Mouse (Mus musculus): ENCODE data around the gene Gm37240. TPM values are rescaled to one million over a fixed set of nuclear protein-coding genes. Genes with fewer than 3 reads are reported as not detected.
"Not testable (repeated sequence)": the region's sequence is repeated elsewhere in the genome, so short reads cannot be mapped to it uniquely, and the experiment has no call there.

The Gm37240 gene
- total RNA-seq, 2 experiments from 2014 or later = 1.4 to 2.4 TPM

DNA sequence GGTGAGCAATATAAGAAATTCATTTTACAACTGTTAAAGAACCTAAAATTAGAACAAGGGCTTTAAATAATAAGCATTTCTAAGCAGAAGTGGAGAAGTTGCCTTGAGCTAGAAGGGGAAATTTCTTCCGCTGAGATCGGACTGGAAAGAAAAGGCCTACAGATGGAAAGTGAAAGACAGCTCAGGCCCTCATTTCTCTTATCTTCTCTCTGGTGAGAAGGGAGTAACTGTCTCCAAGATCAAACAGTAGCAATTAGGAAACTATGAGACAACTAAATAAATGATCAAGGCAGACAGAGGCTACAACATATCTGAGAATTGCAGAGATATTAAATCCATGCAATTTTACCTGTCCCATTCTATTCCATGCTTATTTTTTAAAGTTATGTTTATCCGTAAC is 1316.8 kb downstream of the Gm37240 start:
- DNase-seq (ENCODE audit: low spot score in 2 of 2) = no peak
- no peak overlapping the region for H3K27ac ChIP-seq
- no peak overlapping the region for H3K4me3 ChIP-seq
- TF ChIP-seq CTCF (conservative IDR thresholded peaks at IDR 0.05) = no peak

- TF ChIP-seq CTCF (conservative IDR thresholded peaks at IDR 0.05) = no peak
- H3K4me3 ChIP-seq = no peak overlapping the region
- DNase-seq (ENCODE audit: low spot score in 2 of 2) = no peak
- H3K27ac ChIP-seq = no peak overlapping the region
These were observed 1317.7 kb downstream of the Gm37240 start for GRCm38 (mm10) chr3:84569587-84569986.

DNA sequence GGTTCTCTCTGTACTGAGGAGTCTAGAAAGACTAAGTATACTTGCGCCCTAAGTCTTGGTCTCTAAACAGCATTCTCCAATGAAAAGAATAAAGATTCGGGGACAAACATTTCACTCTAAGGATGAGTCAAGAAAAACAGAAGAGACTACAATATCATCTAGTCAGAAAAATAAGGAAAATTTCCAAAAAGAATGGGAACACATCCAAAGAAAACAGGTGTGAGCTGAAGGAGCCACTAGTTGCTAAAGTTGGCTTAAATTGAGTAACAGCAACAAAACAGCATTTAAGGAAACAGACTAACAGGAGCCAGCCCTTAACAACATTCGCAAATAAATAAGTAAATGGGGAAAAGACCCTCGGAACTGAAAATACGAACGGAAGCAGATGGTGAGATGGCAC is 1318.8 kb downstream of the Gm37240 start:
- Histone ChIP-seq H3K4me3 (no peak overlapping the region), H3K27ac (no peak overlapping the region)
- no peak for DNase-seq (ENCODE audit: low spot score in 2 of 2)
- TF ChIP-seq CTCF (conservative IDR thresholded peaks at IDR 0.05) = no peak

- no peak overlapping the region for H3K27ac ChIP-seq
- no peak for TF ChIP-seq CTCF (conservative IDR thresholded peaks at IDR 0.05)
- H3K4me3 ChIP-seq = no peak overlapping the region
- no peak for DNase-seq (ENCODE audit: low spot score in 2 of 2)
These were observed 1323.9 kb downstream of the Gm37240 start for GRCm38 (mm10) chr3:84563415-84563814.

- not testable (repeated sequence) for H3K4me3 ChIP-seq; H3K27ac ChIP-seq; DNase-seq (ENCODE audit: low spot score in 2 of 2)
These were observed 1324.4 kb downstream of the Gm37240 start for GRCm38 (mm10) chr3:84562911-84563310.

DNA sequence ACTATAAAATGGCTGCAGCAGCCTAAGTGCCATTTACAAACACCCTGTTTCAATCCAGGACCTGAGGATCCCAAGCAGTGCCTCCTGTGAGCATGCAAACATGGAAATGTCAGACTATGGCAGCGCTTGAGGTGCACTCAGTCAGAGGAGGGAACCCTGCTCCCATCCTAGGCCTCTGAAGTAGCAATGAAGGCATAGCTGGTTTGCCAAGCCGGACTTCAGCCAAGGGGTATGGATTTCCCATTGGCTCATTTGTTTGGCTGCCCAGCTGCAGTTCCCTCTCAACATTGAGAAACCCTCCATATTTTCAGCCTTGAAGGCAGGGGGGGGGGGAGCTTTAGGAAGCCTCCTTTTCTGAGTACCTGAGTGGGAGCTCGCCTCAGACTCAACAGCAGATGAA is 1329.0 kb downstream of the Gm37240 start:
- no peak for TF ChIP-seq CTCF (conservative IDR thresholded peaks at IDR 0.05)

GRCm38 (mm10) chr3:84555780-84556179 is 1331.5 kb downstream of the Gm37240 start:
- no peak for DNase-seq (ENCODE audit: low spot score in 2 of 2)
- no peak for TF ChIP-seq CTCF (conservative IDR thresholded peaks at IDR 0.05)
- Histone ChIP-seq H3K27ac (no peak overlapping the region), H3K4me3 (no peak overlapping the region)

More for the DNA sequence above, 1329.0 kb downstream of the Gm37240 start:
- H3K27ac ChIP-seq = no peak overlapping the region
- DNase-seq (ENCODE audit: low spot score in 2 of 2) = no peak
- H3K4me3 ChIP-seq = no peak overlapping the region

DNA sequence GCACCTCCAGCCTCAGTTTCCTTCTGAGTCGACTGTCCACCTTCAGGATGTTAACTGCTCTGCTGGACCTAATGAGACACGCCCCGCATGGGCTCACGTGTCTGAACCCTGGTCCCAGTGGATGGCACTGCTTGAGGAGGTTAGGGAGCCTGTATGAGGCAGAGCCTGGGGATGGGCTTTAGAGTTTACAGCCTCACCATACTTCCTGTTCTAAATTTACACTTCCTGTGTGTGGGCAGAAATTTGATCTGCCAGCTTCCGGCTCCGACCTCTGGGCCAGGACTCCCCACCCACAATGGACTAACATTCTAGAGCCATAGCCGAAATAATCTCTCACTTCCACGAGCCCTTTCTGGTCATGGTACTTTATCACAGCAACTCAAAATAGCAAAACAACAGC is 1340.1 kb downstream of the Gm37240 start:
- DNase-seq (ENCODE audit: low spot score in 2 of 2) = no peak
- TF ChIP-seq CTCF (conservative IDR thresholded peaks at IDR 0.05) = no peak
- Histone ChIP-seq H3K27ac (no peak overlapping the region), H3K4me3 (no peak overlapping the region)

DNA sequence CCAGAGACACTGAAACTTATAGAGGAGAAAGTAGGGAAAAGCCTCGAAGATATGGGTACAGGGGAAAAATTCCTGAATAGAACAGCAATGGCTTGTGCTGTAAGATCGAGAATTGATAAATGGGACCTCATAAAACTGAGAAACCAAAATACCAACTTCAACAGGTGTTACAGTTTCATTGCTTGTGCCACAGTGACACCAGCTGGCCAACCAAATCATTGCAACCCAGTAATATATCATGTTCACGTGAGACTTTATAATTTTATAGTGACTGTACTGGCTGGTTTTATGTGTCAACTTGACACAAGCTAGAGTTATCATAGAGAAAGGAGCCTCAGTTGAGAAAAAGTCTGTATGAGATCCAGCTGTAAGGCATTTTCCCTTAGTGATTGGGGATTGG is 1344.9 kb downstream of the Gm37240 start:
- peak; percentile 34 to 65 for DNase-seq (ENCODE audit: low spot score in 2 of 2)
- H3K4me3 ChIP-seq, H3K27ac ChIP-seq: not testable (repeated sequence)
- TF ChIP-seq CTCF (conservative IDR thresholded peaks at IDR 0.05) = peak; percentile 87

DNA sequence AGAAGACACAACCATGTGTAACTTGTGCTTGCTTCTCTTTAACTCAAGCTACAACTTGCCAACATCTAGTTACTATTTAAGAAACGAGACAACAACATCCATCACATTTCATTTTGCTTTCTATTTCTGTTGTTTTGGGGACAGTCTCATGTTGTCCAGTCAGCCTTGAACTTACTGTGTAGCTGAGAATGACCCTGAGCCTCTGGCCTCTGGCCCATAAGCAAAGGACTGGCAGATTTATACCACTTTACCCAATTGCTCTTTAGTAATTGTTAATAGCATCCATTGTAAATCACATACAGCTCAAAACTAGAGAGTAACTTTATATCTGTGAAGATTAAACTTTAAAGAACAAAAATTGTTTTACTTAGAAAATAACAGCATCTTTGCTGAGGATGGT is 1345.4 kb downstream of the Gm37240 start:
- no peak overlapping the region for H3K4me3 ChIP-seq
- no peak for DNase-seq (ENCODE audit: low spot score in 2 of 2)
- no peak for TF ChIP-seq CTCF (conservative IDR thresholded peaks at IDR 0.05)
- H3K27ac ChIP-seq = no peak overlapping the region

GRCm38 (mm10) chr3:84540640-84541039 is 1346.7 kb downstream of the Gm37240 start:
- Histone ChIP-seq H3K4me3 (no peak overlapping the region), H3K27ac (no peak overlapping the region)
- no peak for TF ChIP-seq CTCF (conservative IDR thresholded peaks at IDR 0.05)
- DNase-seq (ENCODE audit: low spot score in 2 of 2) = no peak

DNA sequence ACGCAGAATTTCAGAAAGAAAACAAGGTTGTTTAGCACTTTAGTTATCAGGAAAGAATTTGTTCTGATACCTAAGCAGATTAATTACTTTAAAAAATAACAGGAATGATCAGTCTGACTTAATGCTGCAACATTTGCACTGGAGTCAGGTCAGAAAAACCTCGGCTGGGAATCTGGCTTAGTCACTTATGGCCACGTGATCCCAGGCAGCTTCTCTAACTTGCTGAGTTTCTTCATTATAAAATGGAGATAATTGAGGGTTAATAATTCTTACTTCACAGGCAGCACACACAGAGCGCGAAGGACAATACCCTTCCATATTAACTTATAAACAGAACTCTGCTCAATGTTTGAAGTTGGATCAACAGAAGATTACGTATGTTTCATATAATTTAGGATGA is 1350.3 kb downstream of the Gm37240 start:
- no peak overlapping the region for H3K27ac ChIP-seq

DNA sequence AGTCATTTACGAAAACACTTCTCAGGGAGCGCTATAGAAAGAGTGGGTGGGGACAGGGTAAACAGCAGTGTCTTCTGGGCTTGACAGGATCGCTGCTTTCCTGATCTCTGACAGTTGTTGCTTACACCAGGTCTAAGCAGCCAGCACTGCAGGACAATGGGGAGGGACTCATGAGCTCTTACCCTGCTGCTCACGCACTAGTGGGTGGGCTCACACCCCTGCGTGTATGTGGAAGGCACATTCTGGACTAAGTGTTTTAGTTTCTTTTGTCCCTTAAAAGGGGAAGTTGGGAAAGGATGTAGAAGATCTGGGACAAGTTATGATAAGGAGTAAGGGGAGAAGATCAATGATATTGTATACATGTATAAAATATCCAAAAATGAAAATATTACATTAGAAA is 1354.1 kb downstream of the Gm37240 start:
- no peak for DNase-seq (ENCODE audit: low spot score in 2 of 2)
- Histone ChIP-seq H3K4me3 (no peak overlapping the region), H3K27ac (no peak overlapping the region)
- TF ChIP-seq CTCF (conservative IDR thresholded peaks at IDR 0.05) = no peak

More for the DNA sequence above, 1350.3 kb downstream of the Gm37240 start:
- DNase-seq (ENCODE audit: low spot score in 2 of 2) = no peak
- no peak overlapping the region for H3K4me3 ChIP-seq
- no peak for TF ChIP-seq CTCF (conservative IDR thresholded peaks at IDR 0.05)

DNA sequence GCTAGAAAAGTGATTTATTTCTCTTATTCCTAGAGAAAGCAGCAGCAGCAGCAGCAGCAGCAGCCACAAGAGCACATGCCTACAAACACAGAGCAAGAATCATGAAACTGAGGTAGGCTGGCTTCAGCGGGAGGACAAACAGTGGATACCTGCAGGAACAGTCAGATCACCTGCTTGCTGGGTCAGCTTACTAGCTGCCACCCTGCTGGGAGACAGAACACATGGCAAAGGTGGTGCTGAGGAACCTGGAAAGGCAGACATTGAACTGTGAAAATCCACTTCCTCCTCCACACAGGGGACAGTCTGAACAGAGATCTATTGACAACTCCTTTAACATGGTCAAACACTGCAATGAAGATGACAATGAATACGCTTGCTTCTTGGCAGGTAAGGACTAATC is 1358.3 kb downstream of the Gm37240 start:
- no peak for TF ChIP-seq CTCF (conservative IDR thresholded peaks at IDR 0.05)
- no peak for DNase-seq (ENCODE audit: low spot score in 2 of 2)
- Histone ChIP-seq H3K27ac (no peak overlapping the region), H3K4me3 (no peak overlapping the region)

DNA sequence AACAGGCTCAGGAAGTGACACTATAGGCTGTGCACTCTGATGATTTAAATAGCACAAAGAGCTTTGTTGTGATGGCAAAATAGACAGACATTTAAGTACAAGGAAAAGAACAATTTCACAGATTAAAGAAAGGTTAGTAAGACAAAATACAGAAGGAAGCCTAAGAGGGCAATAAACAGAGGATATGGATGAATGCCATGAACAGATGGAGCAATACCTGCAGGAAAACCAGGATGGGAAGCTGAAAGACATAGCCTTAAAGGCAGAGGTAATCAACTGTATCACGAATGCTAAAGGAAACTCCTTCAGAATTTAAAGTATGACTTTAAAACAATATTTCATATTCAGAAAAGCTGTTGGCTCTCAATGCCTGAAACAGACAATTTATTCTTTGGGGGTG is 1362.4 kb downstream of the Gm37240 start:
- Histone ChIP-seq H3K27ac (no peak overlapping the region), H3K4me3 (no peak overlapping the region)
- DNase-seq (ENCODE audit: low spot score in 2 of 2) = no peak
- TF ChIP-seq CTCF (conservative IDR thresholded peaks at IDR 0.05) = no peak
